Mouse (Mus musculus): ENCODE measurements around the gene Prss16. TPM values are rescaled to one million over a fixed set of nuclear protein-coding genes. Genes with fewer than 3 reads are reported as not detected.

Gene Prss16
- total and polyA plus RNA-seq, 3 experiments, result 0.47 TPM; not detected in 2

GRCm38 (mm10) chr13:21974726-21975473 is 34.6 kb downstream of the Prss16 start:
- peak overlapping the region; percentile 98 for H3K9ac ChIP-seq (ENCODE audit: control insufficient read depth, low read depth, low read length, poor library complexity, severe bottlenecking)
- no peaks in the 10 kb centered on the region for H3K4me1 ChIP-seq (ENCODE audit: control insufficient read depth in 1 of 2, insufficient read depth in 2 of 2, low read length in 2 of 2)
- peak; percentile 36; the same call in 1 of the 2 replicates for TF ChIP-seq GATA1 (IDR thresholded peaks at IDR 0.05; ENCODE audit: low read depth, low read length)
- no peak for TF ChIP-seq JUND (IDR thresholded peaks at IDR 0.05; ENCODE audit: low read depth, low read length)
- TF ChIP-seq MAFK (IDR thresholded peaks at IDR 0.05; ENCODE audit: borderline replicate concordance, low read depth, low read length), result peak; percentile 97
- TF ChIP-seq POLR2AphosphoS5 (IDR thresholded peaks at IDR 0.05; ENCODE audit: borderline replicate concordance, low read depth, low read length), result no peak
- peak; percentile 100 for TF ChIP-seq TBP (IDR thresholded peaks at IDR 0.05; ENCODE audit: low read depth, low read length)
- no peak for TF ChIP-seq ZC3H11A (IDR thresholded peaks at IDR 0.05; ENCODE audit: low read depth, low read length)
- TF ChIP-seq MYB (IDR thresholded peaks at IDR 0.05; ENCODE audit: low read depth, low read length), result peak; percentile 59; the same call in 1 of the 2 replicates
- TF ChIP-seq POLR2AphosphoS2 (IDR thresholded peaks at IDR 0.05; ENCODE audit: low read length), result no peak
- peak overlapping the region; percentile 62 to 100 for H3K4me3 ChIP-seq (ENCODE audit: control insufficient read depth in 1 of 2, insufficient read depth in 1 of 2, low read depth in 2 of 2, low read length in 2 of 2)
- H3K79me2 ChIP-seq (ENCODE audit: control insufficient read depth, insufficient read depth, low read length, poor library complexity), result no peaks in the 10 kb centered on the region; the same call in 1 of the 2 replicates
- no peaks in the 10 kb centered on the region for H3K36me3 ChIP-seq (ENCODE audit: control insufficient read depth in 1 of 2, insufficient read depth in 2 of 2, low read length in 2 of 2)
- DNase-seq (ENCODE audit: low read depth, low spot score), result peak; percentile 83
- H3K27ac ChIP-seq (ENCODE audit: control insufficient read depth, low read depth, low read length), result peak overlapping the region; percentile 89
- H3K27me3 ChIP-seq (ENCODE audit: control insufficient read depth in 1 of 2, insufficient read depth in 2 of 2, low read length in 2 of 2), result no peaks in the 10 kb centered on the region
- no peaks in the 10 kb centered on the region for H3K9me3 ChIP-seq (replicated peaks; ENCODE audit: insufficient read depth, low read length)

GRCm38 (mm10) chr13:21974221-21974725 is 35.3 kb downstream of the Prss16 start:
- Histone ChIP-seq H3K9ac (ENCODE audit: control insufficient read depth, low read depth, low read length, poor library complexity, severe bottlenecking) (peak overlapping the region; percentile 98), H3K79me2 (ENCODE audit: control insufficient read depth, insufficient read depth, low read length, poor library complexity) (no peaks in the 10 kb centered on the region; the same call in 1 of the 2 replicates), H3K9me3 (replicated peaks; ENCODE audit: insufficient read depth, low read length) (no peaks in the 10 kb centered on the region), H3K4me3 (ENCODE audit: control insufficient read depth in 1 of 2, insufficient read depth in 1 of 2, low read depth in 2 of 2, low read length in 2 of 2) (peak overlapping the region; percentile 62 to 100), H3K4me1 (ENCODE audit: control insufficient read depth in 1 of 2, insufficient read depth in 2 of 2, low read length in 2 of 2) (no peaks in the 10 kb centered on the region), H3K27ac (ENCODE audit: control insufficient read depth, low read depth, low read length) (peak overlapping the region; percentile 89), H3K36me3 (ENCODE audit: control insufficient read depth in 1 of 2, insufficient read depth in 2 of 2, low read length in 2 of 2) (no peaks in the 10 kb centered on the region), H3K27me3 (ENCODE audit: control insufficient read depth in 1 of 2, insufficient read depth in 2 of 2, low read length in 2 of 2) (no peaks in the 10 kb centered on the region)
- DNase-seq (ENCODE audit: low read depth, low spot score), result peak; percentile 95
- peak in 1 of 2 experiments; percentile 58; a peak in 2 of 4 replicates for TF ChIP-seq POLR2A (IDR thresholded peaks at IDR 0.05; ENCODE audit: control insufficient read depth in 1 of 2, insufficient read depth in 1 of 2, low read depth in 1 of 2, low read length in 2 of 2, poor library complexity in 1 of 2)
- peak; percentile 71 for TF ChIP-seq HCFC1 (IDR thresholded peaks at IDR 0.05; ENCODE audit: low read depth, low read length)
- 0 out of 2 replicates have a peak, but pooled peaks have one; percentile 12 for TF ChIP-seq E2F4 (IDR thresholded peaks at IDR 0.05; ENCODE audit: borderline replicate concordance, low read depth, low read length)
- TF ChIP-seq CTCF (IDR thresholded peaks at IDR 0.05 in 2 of 3, conservative IDR thresholded peaks at IDR 0.05 in 1 of 3; ENCODE audit: control insufficient read depth in 1 of 3, insufficient read depth in 1 of 3, low read depth in 2 of 3, low read length in 3 of 3, poor library complexity in 1 of 3, severe bottlenecking in 1 of 3), result peak; percentile 78 to 91 (median 88)
- peak; percentile 40 for TF ChIP-seq ETS1 (IDR thresholded peaks at IDR 0.05; ENCODE audit: low read depth, low read length)
- peak in 1 of 2 experiments; percentile 29; a peak in 1 of 4 replicates for TF ChIP-seq EP300 (IDR thresholded peaks at IDR 0.05; ENCODE audit: low read depth in 1 of 2, low read length in 2 of 2)
- no peak for TF ChIP-seq KAT2A (conservative IDR thresholded peaks at IDR 0.05; ENCODE audit: low read depth, low read length)
- TF ChIP-seq RAD21 (IDR thresholded peaks at IDR 0.05; ENCODE audit: low read depth, low read length), result peak; percentile 81
- peak; percentile 59 for TF ChIP-seq ZC3H11A (IDR thresholded peaks at IDR 0.05; ENCODE audit: low read depth, low read length)
- TF ChIP-seq MEF2A (IDR thresholded peaks at IDR 0.05; ENCODE audit: extremely low read depth, insufficient replicate concordance, low read depth, low read length, poor library complexity, severe bottlenecking), result no peak
- TF ChIP-seq POLR2AphosphoS5 (IDR thresholded peaks at IDR 0.05; ENCODE audit: borderline replicate concordance, low read depth, low read length), result no peak
- TF ChIP-seq MYC (IDR thresholded peaks at IDR 0.05; ENCODE audit: low read depth, low read length), result peak; percentile 73
- TF ChIP-seq MAZ (IDR thresholded peaks at IDR 0.05; ENCODE audit: low read depth, low read length), result peak; percentile 42; the same call in 1 of the 2 replicates
- TF ChIP-seq USF2 (IDR thresholded peaks at IDR 0.05; ENCODE audit: borderline replicate concordance in 1 of 2, insufficient read depth in 1 of 2, low read depth in 1 of 2, low read length in 2 of 2), result no peak
- peak; percentile 79 for TF ChIP-seq ELF1 (IDR thresholded peaks at IDR 0.05; ENCODE audit: low read depth, low read length)
- TF ChIP-seq ZMIZ1 (IDR thresholded peaks at IDR 0.05; ENCODE audit: low read depth, low read length), result no peak
- TF ChIP-seq USF1 (IDR thresholded peaks at IDR 0.05; ENCODE audit: low read depth, low read length), result no peak
- peak; percentile 75 for TF ChIP-seq SIN3A (IDR thresholded peaks at IDR 0.05; ENCODE audit: low read length)
- no peak; the same call in 1 of the 2 replicates for TF ChIP-seq MAX (IDR thresholded peaks at IDR 0.05; ENCODE audit: low read length)
- TF ChIP-seq TBP (IDR thresholded peaks at IDR 0.05; ENCODE audit: low read depth, low read length), result peak; percentile 67
- no peak for TF ChIP-seq TAL1 (IDR thresholded peaks at IDR 0.05; ENCODE audit: low read length)
- no peak for TF ChIP-seq GABPA (IDR thresholded peaks at IDR 0.05; ENCODE audit: low read depth, low read length)
- TF ChIP-seq JUND (IDR thresholded peaks at IDR 0.05; ENCODE audit: low read depth, low read length), result no peak
- TF ChIP-seq ZKSCAN1 (IDR thresholded peaks at IDR 0.05; ENCODE audit: low read depth, low read length), result no peak
- peak; percentile 85 for TF ChIP-seq SMC3 (IDR thresholded peaks at IDR 0.05; ENCODE audit: low read depth, low read length)
